Mouse (Mus musculus): ENCODE results near the gene Aknad1. TPM values are rescaled to one million over a fixed set of nuclear protein-coding genes. Genes with fewer than 3 reads are reported as not detected.
A peak's percentile ranks its signal among the peaks of the same experiment; 100 is the strongest.

Gene Aknad1
- 1.8 TPM in 2 replicates for polyA plus RNA-seq (2015; fragmentation: Nextera tagmentation; extraction: Ambion mirVana)

- peak; percentile 38; the same call in 1 of the 2 replicates for ATAC-seq (ENCODE audit: low FRiP score, low read depth)
- Histone ChIP-seq H3K27ac (peak within 1 kb of the TSS; percentile 48; the same call in 1 of the 2 replicates), H3K9me3 (0 out of 2 replicates have a peak, but pooled peaks cover 5% of the 10 kb centered on the region), H3K4me3 (no peak within 1 kb of the TSS), H3K4me2 (replicated peaks) (no peak within 1 kb of the TSS), H3K36me3 (no peaks in the 10 kb centered on the region), H3K4me1 (peaks cover 19% of the 10 kb centered on the region), H3K27me3 (no peaks in the 10 kb centered on the region), H3K9ac (no peak within 1 kb of the TSS)
- 55% methylated on average over 8 of the region's 8 CpGs for whole genome bisulfite sequencing
Measured at GRCm38 (mm10) chr3:108739045-108739708, at the start of gene Aknad1. Gene Aknad1 (plus strand): TSS chr3:108739658.

DNA sequence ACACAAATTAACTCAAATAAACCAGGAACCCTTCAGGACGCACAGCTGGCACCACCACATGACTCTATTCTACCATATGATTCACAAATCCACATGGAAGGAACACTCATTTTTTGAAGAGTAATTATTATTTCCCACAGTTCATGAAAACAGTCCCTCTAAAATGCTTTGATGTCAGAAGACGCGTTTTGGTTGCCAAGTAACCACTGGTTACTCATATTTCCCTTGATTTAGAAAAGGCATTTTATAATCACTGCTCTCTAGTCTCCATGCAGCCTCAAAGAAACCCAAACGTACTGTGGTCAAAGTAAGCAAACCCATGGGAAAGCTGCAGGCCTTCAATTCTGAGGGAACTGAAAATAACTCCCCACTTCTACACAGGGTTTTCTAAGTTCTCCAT, 49.5 kb upstream of the Aknad1 start:
- Histone ChIP-seq H3K36me3 (peaks cover 61% of the 10 kb centered on the region), H3K4me1 (peaks cover 23% of the 10 kb centered on the region), H3K27me3 (no peaks in the 10 kb centered on the region), H3K9me3 (no peaks in the 10 kb centered on the region), H3K9ac (no peak overlapping the region), H3K27ac (peak overlapping the region; percentile 77), H3K4me3 (no peak overlapping the region), H3K4me2 (replicated peaks) (no peak overlapping the region; the same call in 1 of the 2 replicates)
- no peak for ATAC-seq (ENCODE audit: low FRiP score, low read depth)
- 30% methylated on average over 4 of the region's 4 CpGs for WGBS

GRCm38 (mm10) chr3:108694321-108694720, 45.1 kb upstream of the Aknad1 start:
- no peaks in the 10 kb centered on the region for H3K9me3 ChIP-seq
- 84% methylated on average over 9 of the region's 9 CpGs for WGBS
- H3K4me2 ChIP-seq (replicated peaks): no peak overlapping the region
- no peak overlapping the region for H3K4me3 ChIP-seq
- H3K36me3 ChIP-seq: peaks cover 63% of the 10 kb centered on the region
- H3K27me3 ChIP-seq: no peaks in the 10 kb centered on the region
- peaks cover 14% of the 10 kb centered on the region for H3K4me1 ChIP-seq
- H3K9ac ChIP-seq: no peak overlapping the region
- H3K27ac ChIP-seq: no peak overlapping the region
- ATAC-seq (ENCODE audit: low FRiP score, low read depth): no peak

DNA sequence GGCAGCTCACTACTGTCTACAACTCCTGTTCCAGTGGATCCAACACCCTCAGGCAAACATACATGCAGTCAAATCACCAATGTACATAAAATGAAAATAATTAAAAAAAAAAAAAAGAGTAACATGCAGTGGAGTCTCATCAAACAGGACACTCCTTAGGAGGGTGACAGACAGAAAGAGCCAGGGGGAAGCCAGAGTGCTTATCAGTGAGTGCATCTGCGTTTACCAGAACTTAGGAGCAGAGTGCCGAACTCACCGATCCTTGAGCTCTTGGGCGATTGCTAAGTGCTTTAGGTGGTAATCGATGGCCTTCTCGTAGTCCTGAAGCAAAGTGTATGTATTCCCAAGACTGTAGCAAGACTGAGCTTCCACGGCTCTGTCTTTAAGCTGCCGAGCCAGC, 40.8 kb upstream of the Aknad1 start:
- ATAC-seq (ENCODE audit: low FRiP score, low read depth): no peak
- 96% methylated on average over 8 of the region's 8 CpGs for WGBS

GRCm38 (mm10) chr3:108699786-108700185, 39.7 kb upstream of the Aknad1 start:
- H3K27me3 ChIP-seq: no peaks in the 10 kb centered on the region
- H3K36me3 ChIP-seq: peaks cover 70% of the 10 kb centered on the region
- H3K4me2 ChIP-seq (replicated peaks): no peak overlapping the region
- no peak overlapping the region for H3K4me3 ChIP-seq
- H3K9ac ChIP-seq: no peak overlapping the region
- H3K4me1 ChIP-seq: peaks cover 9% of the 10 kb centered on the region; the same call in 1 of the 2 replicates
- H3K9me3 ChIP-seq: no peaks in the 10 kb centered on the region
- no peak for ATAC-seq (ENCODE audit: low FRiP score, low read depth)
- H3K27ac ChIP-seq: no peak overlapping the region
- 92% methylated on average over 4 of the region's 4 CpGs for WGBS

More for the DNA sequence above, 40.8 kb upstream of the Aknad1 start:
- peaks cover 81% of the 10 kb centered on the region for H3K36me3 ChIP-seq
- H3K9ac ChIP-seq: no peak overlapping the region
- no peaks in the 10 kb centered on the region for H3K27me3 ChIP-seq
- H3K4me3 ChIP-seq: no peak overlapping the region
- peaks cover 4% of the 10 kb centered on the region; the same call in 1 of the 2 replicates for H3K4me1 ChIP-seq
- no peaks in the 10 kb centered on the region for H3K9me3 ChIP-seq
- no peak overlapping the region for H3K4me2 ChIP-seq (replicated peaks)
- H3K27ac ChIP-seq: no peak overlapping the region

DNA sequence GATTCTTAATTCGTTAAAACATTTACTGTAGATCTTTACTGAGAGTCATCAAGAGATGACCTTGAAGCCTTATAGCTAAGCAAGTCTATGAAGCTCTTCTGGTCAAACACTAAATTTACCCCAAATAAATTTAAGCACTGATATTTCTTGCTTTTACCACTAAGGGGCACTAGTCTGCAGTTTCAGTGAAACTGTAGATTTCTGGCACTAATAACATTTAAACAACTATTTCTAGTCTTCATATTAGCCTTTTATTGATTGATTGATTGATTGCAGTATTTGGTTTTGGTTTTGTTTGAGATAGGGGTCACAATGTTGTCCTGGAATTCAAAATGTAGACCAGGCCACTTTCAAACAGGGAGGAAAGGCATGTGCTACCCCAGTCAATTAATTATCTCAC, 38.2 kb upstream of the Aknad1 start:
- H3K27ac ChIP-seq: no peak overlapping the region
- H3K4me2 ChIP-seq (replicated peaks): no peak overlapping the region
- ATAC-seq (ENCODE audit: low FRiP score, low read depth): no peak
- H3K4me3 ChIP-seq: no peak overlapping the region
- 82% methylated on average over 1 of the region's 1 CpGs for WGBS
- H3K9ac ChIP-seq: no peak overlapping the region
- no peaks in the 10 kb centered on the region for H3K27me3 ChIP-seq
- no peaks in the 10 kb centered on the region for H3K9me3 ChIP-seq
- H3K4me1 ChIP-seq: peaks cover 9% of the 10 kb centered on the region; the same call in 1 of the 2 replicates
- H3K36me3 ChIP-seq: peaks cover 68% of the 10 kb centered on the region

GRCm38 (mm10) chr3:108702789-108703188, 36.7 kb upstream of the Aknad1 start:
- Histone ChIP-seq H3K4me1 (peaks cover 19% of the 10 kb centered on the region), H3K36me3 (peaks cover 65% of the 10 kb centered on the region), H3K9me3 (no peaks in the 10 kb centered on the region), H3K4me3 (no peak overlapping the region), H3K9ac (no peak overlapping the region), H3K4me2 (replicated peaks) (no peak overlapping the region), H3K27me3 (no peaks in the 10 kb centered on the region), H3K27ac (no peak overlapping the region)
- WGBS: 91% methylated on average over 8 of the region's 8 CpGs
- ATAC-seq (ENCODE audit: low FRiP score, low read depth): no peak

DNA sequence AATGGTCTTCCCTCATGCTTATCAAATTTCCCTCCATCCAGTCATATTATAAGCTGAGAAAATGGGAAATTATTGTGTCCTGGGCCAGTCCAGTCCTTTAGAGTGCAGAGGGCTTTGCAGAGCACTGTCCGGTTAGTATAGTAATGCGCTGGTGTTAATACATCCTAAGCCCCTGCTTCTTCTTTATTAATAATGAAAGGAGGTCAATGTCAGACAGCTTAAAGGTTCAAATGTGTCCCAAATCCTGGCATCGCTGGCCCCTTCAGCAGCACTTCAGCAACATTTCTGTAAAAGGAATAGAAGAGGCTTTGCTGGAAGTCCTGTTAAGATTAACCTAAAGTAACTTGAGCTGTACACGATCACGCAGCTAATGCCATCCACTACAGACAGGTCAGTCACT, 28.2 kb upstream of the Aknad1 start:
- H3K36me3 ChIP-seq: peaks cover 32% of the 10 kb centered on the region
- no peak for ATAC-seq (ENCODE audit: low FRiP score, low read depth)
- H3K9me3 ChIP-seq: no peaks in the 10 kb centered on the region
- no peak overlapping the region for H3K9ac ChIP-seq
- no peak overlapping the region for H3K4me3 ChIP-seq
- no peak overlapping the region for H3K27ac ChIP-seq
- WGBS: 89% methylated on average over 5 of the region's 5 CpGs
- no peaks in the 10 kb centered on the region for H3K27me3 ChIP-seq
- peaks cover 37% of the 10 kb centered on the region for H3K4me1 ChIP-seq
- no peak overlapping the region for H3K4me2 ChIP-seq (replicated peaks)

- H3K9me3 ChIP-seq: no peaks in the 10 kb centered on the region
- 0 out of 2 replicates have a peak overlapping the region, but pooled peaks have one; percentile 7 for H3K4me2 ChIP-seq (replicated peaks)
- peaks cover 19% of the 10 kb centered on the region for H3K36me3 ChIP-seq
- no peak overlapping the region for H3K9ac ChIP-seq
- no peak for ATAC-seq (ENCODE audit: low FRiP score, low read depth)
- H3K27me3 ChIP-seq: no peaks in the 10 kb centered on the region
- H3K4me3 ChIP-seq: no peak overlapping the region
- H3K4me1 ChIP-seq: peaks cover 33% of the 10 kb centered on the region
- 29% methylated on average over 3 of the region's 3 CpGs for WGBS
- H3K27ac ChIP-seq: no peak overlapping the region
Measured at GRCm38 (mm10) chr3:108713065-108713675, 26.3 kb upstream of the Aknad1 start.

GRCm38 (mm10) chr3:108714837-108715236, 24.6 kb upstream of the Aknad1 start:
- no peaks in the 10 kb centered on the region for H3K9me3 ChIP-seq
- H3K36me3 ChIP-seq: peaks cover 15% of the 10 kb centered on the region
- H3K27me3 ChIP-seq: no peaks in the 10 kb centered on the region
- ATAC-seq (ENCODE audit: low FRiP score, low read depth): no peak
- peaks cover 34% of the 10 kb centered on the region for H3K4me1 ChIP-seq
- no peak overlapping the region for H3K27ac ChIP-seq
- no peak overlapping the region for H3K9ac ChIP-seq
- H3K4me3 ChIP-seq: no peak overlapping the region
- no peak overlapping the region for H3K4me2 ChIP-seq (replicated peaks)
- 96% methylated on average over 4 of the region's 4 CpGs for WGBS

DNA sequence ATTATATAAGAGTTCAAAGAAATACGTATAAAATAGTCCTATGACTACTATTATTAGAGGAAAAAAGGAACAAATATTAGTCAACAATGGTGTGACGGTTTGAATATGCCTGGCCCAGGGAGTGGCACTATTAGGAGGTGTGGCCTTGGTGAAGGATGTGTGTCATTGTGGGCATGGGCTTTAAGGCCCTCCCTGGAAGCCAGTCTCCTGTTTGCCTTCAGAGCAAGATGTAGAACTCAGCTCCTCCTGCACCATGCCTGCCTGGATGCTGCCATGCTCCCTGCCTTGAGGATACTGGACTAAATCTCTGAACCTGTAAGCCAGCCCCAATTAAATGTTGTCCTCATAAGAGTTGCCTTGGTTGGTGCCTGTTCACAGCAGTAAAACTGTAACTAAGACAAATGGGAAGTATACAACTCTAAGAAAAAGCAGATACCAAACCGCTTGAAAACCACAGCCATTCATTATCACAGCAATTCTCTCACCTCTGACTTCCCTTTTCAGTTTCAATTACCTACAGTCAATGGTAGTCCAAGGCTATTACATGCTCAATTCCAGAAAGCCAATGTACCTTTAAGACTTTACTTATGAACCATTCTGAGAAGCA, 21.5 kb upstream of the Aknad1 start:
- Histone ChIP-seq H3K9me3 (no peaks in the 10 kb centered on the region), H3K4me1 (peaks cover 39% of the 10 kb centered on the region), H3K9ac (no peak overlapping the region), H3K4me3 (no peak overlapping the region), H3K27ac (no peak overlapping the region), H3K4me2 (replicated peaks) (no peak overlapping the region; the same call in 1 of the 2 replicates), H3K27me3 (no peaks in the 10 kb centered on the region), H3K36me3 (peaks cover 8% of the 10 kb centered on the region; the same call in 1 of the 2 replicates)
- WGBS: 78% methylated on average over 3 of the region's 3 CpGs
- ATAC-seq (ENCODE audit: low FRiP score, low read depth): no peak

DNA sequence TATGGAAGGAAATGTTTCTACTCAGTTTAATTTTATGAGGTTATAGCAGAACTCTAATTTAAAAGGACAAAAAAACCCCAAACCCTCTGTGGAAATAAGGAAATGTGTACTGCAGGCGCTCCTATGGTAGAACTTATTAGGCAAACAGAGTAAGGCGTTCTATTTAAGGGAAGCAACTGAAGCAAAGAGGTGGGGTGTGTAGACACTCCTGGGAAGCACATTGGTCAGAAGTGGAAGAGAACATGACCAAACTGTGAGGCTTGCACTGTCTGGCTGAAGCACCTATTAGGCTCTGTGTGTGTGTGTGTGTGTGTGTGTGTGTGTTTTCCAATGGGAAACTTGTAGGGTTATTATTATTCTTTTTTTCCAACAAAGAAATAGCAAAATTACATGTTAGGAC, 20.1 kb upstream of the Aknad1 start:
- Histone ChIP-seq H3K4me2 (replicated peaks) (peak overlapping the region; percentile 70), H3K36me3 (peaks cover 6% of the 10 kb centered on the region; the same call in 1 of the 2 replicates), H3K27me3 (no peaks in the 10 kb centered on the region), H3K27ac (peak overlapping the region; percentile 44), H3K9ac (peak overlapping the region; percentile 58), H3K9me3 (no peaks in the 10 kb centered on the region), H3K4me1 (peaks cover 37% of the 10 kb centered on the region), H3K4me3 (peak overlapping the region; percentile 82)
- 34% methylated on average over 2 of the region's 2 CpGs for WGBS
- ATAC-seq (ENCODE audit: low FRiP score, low read depth): no peak
